Mouse (Mus musculus) liver, adult 2 months (tissue): Measurements from ENCODE around the gene Rarg. TPM values are rescaled to one million over a fixed set of nuclear protein-coding genes. Genes with fewer than 3 reads are reported as not detected.

Source experiments
- DNase-seq: peaks from one replicate; pipeline ENCODE4 v3.0.0-alpha.2; 2011; ENCODE audit warnings: low read depth, low spot score; ENCODE audit errors: extremely low read depth
- H3K27ac ChIP-seq: fragments of 200-500 bp; replicated peaks from 2 replicates; pipeline ENCODE4 v1.5.1; 2012; ENCODE audit warnings: low read depth, mild to moderate bottlenecking, control low read depth, inconsistent platforms, low read length; ENCODE audit not compliant: insufficient read depth
- H3K27me3 ChIP-seq: fragments of 200-500 bp; 2 replicates; pipeline ENCODE4 v1.6.1; 2012; ENCODE audit warnings: mild to moderate bottlenecking, moderate library complexity, low read length, inconsistent platforms; ENCODE audit not compliant: control insufficient read depth, insufficient read depth
- H3K36me3 ChIP-seq: fragments of 200-500 bp; 2 replicates; pipeline ENCODE4 v1.6.1; 2012; ENCODE audit warnings: low read length, inconsistent platforms; ENCODE audit not compliant: control insufficient read depth, insufficient read depth
- H3K4me1 ChIP-seq: fragments of 200-500 bp; 2 replicates; pipeline ENCODE4 v1.6.1; 2011; ENCODE audit warnings: low read length; ENCODE audit not compliant: control insufficient read depth, insufficient read depth
- H3K4me3 ChIP-seq: fragments of 200-500 bp; 2 replicates; pipeline ENCODE4 v1.5.1; 2011; ENCODE audit warnings: low read depth, mild to moderate bottlenecking, control low read depth, low read length, moderate library complexity; ENCODE audit not compliant: insufficient read depth
- H3K79me2 ChIP-seq: fragments of 200-500 bp; 2 replicates; pipeline ENCODE4 v1.6.1; 2012; ENCODE audit warnings: inconsistent platforms, mild to moderate bottlenecking, low read length, moderate library complexity; ENCODE audit not compliant: control insufficient read depth, insufficient read depth
- H3K9ac ChIP-seq: fragments of 200-500 bp; 2 replicates; pipeline ENCODE4 v1.6.1; 2012; ENCODE audit warnings: low read depth, mild to moderate bottlenecking, control low read depth, inconsistent platforms, low read length
- CTCF ChIP-seq: fragments of 200-500 bp; IDR thresholded peaks from 2 replicates; pipeline ENCODE4 v1.5.1; 2011; ENCODE audit warnings: low read depth, low read length, control low read depth
- POLR2A ChIP-seq: fragments of 200-500 bp; IDR thresholded peaks from 2 replicates; pipeline ENCODE4 v1.6.1; 2011; ENCODE audit warnings: low read length, control low read depth; ENCODE audit not compliant: insufficient read depth; ENCODE audit errors: extremely low read depth
- WGBS: fragments of 180-500 bp; shearing (Covaris S2); methylation state at CpG from one replicate; pipeline ENCODE4 v1.1.7; 2018; 5-methylcytosine and 5-hydroxymethylcytosine counted together
- polyA plus RNA-seq: library from polyadenylated mRNA; depleted of rRNA; stranded (reverse); fragments of >200 nt; gene quantifications from 2 replicates; pipeline ENCODE4 v1.2.3, GENCODE M21; 2012; rRNA removed
- total RNA-seq: library from RNA; depleted of rRNA; stranded (reverse); fragments of >200 nt; gene quantifications from 2 replicates; pipeline ENCODE4 v1.2.3, GENCODE M21; 2014; rRNA removed

Rarg gene
- total RNA-seq, result 1.5 and 2.0 TPM in 2 replicates
- polyA plus RNA-seq, result 5.3 and 6.0 TPM in 2 replicates

GRCm38 (mm10) chr15:102257202-102258075, at the start of gene Rarg:
Rarg (minus strand) TSS chr15:102257517.
- Histone ChIP-seq H3K9ac (peak within 1 kb of the TSS; percentile 81), H3K4me1 (no peaks in the 10 kb centered on the region), H3K27me3 (0 out of 2 replicates have a peak, but pooled peaks cover 3% of the 10 kb centered on the region), H3K27ac (0 out of 2 replicates have a peak within 1 kb of the TSS, but pooled peaks have one; percentile 12), H3K79me2 (no peaks in the 10 kb centered on the region), H3K4me3 (peak within 1 kb of the TSS; percentile 69), H3K36me3 (no peaks in the 10 kb centered on the region)
- no peak for DNase-seq
- WGBS, result 6% methylated on average over 40 of the region's 46 CpGs
- TF ChIP-seq POLR2A (no peak), CTCF (no peak)

- no peak for DNase-seq
- Histone ChIP-seq H3K79me2 (no peaks in the 10 kb centered on the region), H3K9ac (no peak overlapping the region), H3K4me3 (no peak overlapping the region), H3K36me3 (no peaks in the 10 kb centered on the region), H3K4me1 (no peaks in the 10 kb centered on the region), H3K27ac (no peak overlapping the region), H3K27me3 (no peaks in the 10 kb centered on the region)
- no peak for TF ChIP-seq POLR2A
- TF ChIP-seq CTCF, result no peak
- WGBS, result 96% methylated on average over 6 of the region's 6 CpGs
Measured at GRCm38 (mm10) chr15:102302542-102302941, 45.2 kb upstream of the Rarg start.

GRCm38 (mm10) chr15:102296368-102297006, 39.2 kb upstream of the Rarg start:
- Histone ChIP-seq H3K9ac (peak overlapping the region; percentile 12), H3K36me3 (no peaks in the 10 kb centered on the region), H3K79me2 (no peaks in the 10 kb centered on the region), H3K4me1 (no peaks in the 10 kb centered on the region), H3K4me3 (peak overlapping the region; percentile 57), H3K27ac (no peak overlapping the region), H3K27me3 (no peaks in the 10 kb centered on the region)
- no peak for TF ChIP-seq POLR2A
- 9% methylated on average over 24 of the region's 24 CpGs for WGBS
- no peak for DNase-seq

- H3K27ac ChIP-seq, result no peak within 1 kb of the TSS
- H3K27me3 ChIP-seq, result no peaks in the 10 kb centered on the region
- H3K36me3 ChIP-seq, result no peaks in the 10 kb centered on the region
- H3K9ac ChIP-seq, result peak within 1 kb of the TSS; percentile 12
- peak within 1 kb of the TSS; percentile 57 for H3K4me3 ChIP-seq
- no peaks in the 10 kb centered on the region for H3K79me2 ChIP-seq
- H3K4me1 ChIP-seq, result no peaks in the 10 kb centered on the region
- TF ChIP-seq POLR2A (no peak), CTCF (no peak)
- peak; percentile 77 for DNase-seq
- 6% methylated on average over 25 of the region's 25 CpGs for WGBS
Measured at GRCm38 (mm10) chr15:102295633-102296367, 38.5 kb upstream of the Rarg start, which contains the start of gene Espl1. Espl1 (plus strand) TSS chr15:102296266.

- H3K27me3 ChIP-seq, result no peaks in the 10 kb centered on the region
- no peak overlapping the region for H3K9ac ChIP-seq
- peak; percentile 40 for DNase-seq
- no peak overlapping the region for H3K27ac ChIP-seq
- no peaks in the 10 kb centered on the region for H3K4me1 ChIP-seq
- H3K36me3 ChIP-seq, result no peaks in the 10 kb centered on the region
- no peaks in the 10 kb centered on the region for H3K79me2 ChIP-seq
- TF ChIP-seq CTCF (peak; percentile 49), POLR2A (no peak)
- no peak overlapping the region for H3K4me3 ChIP-seq
Measured at GRCm38 (mm10) chr15:102287395-102287794, 30.1 kb upstream of the Rarg start.
